Mouse (Mus musculus) urinary bladder, postnatal 36 days (tissue): Measurements from ENCODE around the gene Pbrm1.

Experiments used
- DNase-seq, 2 experiments: peaks; one replicate each; pipeline ENCODE4 v3.0.0; 2022; ENCODE audit warnings: low spot score in 2 of 2, mixed read lengths in 1 of 2

Gene Pbrm1

GRCm38 (mm10) chr14:31166827-31167226 lies 147.9 kb downstream of the Pbrm1 start:
- DNase-seq = no peak

GRCm38 (mm10) chr14:31168425-31168824 lies 149.5 kb downstream of the Pbrm1 start, which contains the start of gene Stab1:
TSS of gene Stab1 (minus strand) at chr14:31168641.
- DNase-seq = no peak

GRCm38 (mm10) chr14:31169508-31169907 lies 150.6 kb downstream of the Pbrm1 start:
- no peak for DNase-seq

GRCm38 (mm10) chr14:31170963-31171362 lies 152.0 kb downstream of the Pbrm1 start:
- DNase-seq = no peak
